Mouse (Mus musculus): ENCODE results near the gene Ppp1r12a.

DNA sequence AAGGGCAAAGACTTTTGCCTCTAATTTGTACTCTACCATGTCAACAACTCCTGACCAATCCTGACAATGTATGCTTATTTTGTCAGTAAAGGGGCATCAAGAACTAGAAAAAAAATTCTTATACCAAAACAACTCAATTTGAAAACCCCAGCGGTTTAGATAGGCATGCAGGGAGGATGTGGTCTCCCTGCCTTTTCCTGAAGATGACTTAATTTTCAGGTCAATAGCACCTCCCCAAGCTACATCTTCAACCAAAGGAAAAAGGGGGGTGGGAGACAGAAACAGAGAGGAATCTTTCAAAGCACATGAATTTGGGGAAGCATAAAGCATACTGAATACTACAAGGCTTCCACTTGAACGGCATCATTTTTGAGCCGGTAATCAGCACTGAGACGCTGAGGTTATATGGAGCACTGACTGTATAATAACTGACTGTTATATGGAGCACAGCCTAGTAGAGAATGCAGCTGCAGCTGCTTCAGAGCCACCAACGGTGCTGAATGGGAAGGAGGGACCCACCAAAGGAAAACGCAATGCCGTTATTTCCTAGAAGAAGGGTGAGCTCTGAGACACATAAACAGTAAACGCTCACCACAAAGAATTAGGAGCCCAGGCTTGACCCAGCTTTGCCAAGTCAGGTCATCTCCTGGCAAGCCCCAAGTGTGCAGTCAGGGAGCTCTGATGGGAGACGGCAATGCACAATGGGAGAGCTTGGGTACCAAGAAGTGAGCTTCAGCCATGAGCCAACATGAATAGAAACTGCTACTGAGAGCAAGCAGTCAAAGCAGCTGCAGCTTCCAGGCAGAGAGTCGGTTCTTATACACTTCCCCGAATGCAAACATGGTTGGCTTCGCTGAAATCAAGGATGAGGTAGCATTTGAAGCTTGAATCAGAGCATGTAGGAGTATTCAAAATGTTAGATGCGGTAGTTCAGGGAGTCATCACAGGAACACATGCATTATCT is 43.5 kb upstream of the Ppp1r12a start:
- TF ChIP-seq CTCF (IDR thresholded peaks at IDR 0.05; ENCODE audit: low read depth) (no peak), EP300 (optimal IDR thresholded peaks at IDR 0.05) (no peak)
